Comparison of ENCODE assay signal across 26 mouse cellular contexts in the genomic region with DNA sequence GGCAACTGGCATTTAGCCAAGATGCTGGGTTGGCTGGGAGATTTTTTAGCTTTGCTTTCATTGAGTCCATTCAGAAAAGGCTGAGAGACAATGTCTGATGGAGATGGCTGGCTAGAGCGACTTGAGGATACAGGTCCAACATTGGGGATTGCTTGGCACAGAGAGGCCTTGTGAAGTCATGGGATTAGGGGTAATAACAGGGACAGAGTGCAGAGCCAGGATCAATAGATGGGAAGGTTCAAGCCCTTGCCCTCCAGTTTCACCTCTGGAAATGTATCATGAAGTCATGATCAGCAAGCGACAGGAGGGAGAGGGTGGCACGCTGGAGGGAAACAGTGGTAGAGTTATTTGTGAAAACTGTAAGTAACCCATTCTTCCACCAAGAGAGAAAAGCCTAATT.
"Had no signal": no experiment of that assay in that cellular context is flagged by ENCODE, and none has a peak within 500 bp of the region (broad histone marks: within the 10 kb centered on the region; RNA-seq: fewer than 3 reads in every experiment).

No protein-coding gene starts in this region.

- H3K4me1 ChIP-seq: heart, embryonic 12.5 days; hindbrain, embryonic 10.5 days; intestine, embryonic 15.5 days had no signal

- H3K36me3 ChIP-seq: heart, embryonic 10.5 days; heart, embryonic 12.5 days; hindbrain, embryonic 10.5 days; hindbrain, embryonic 12.5 days; intestine, embryonic 15.5 days; limb, embryonic 10.5 days; limb, embryonic 12.5 days had no signal

- H3K4me3 ChIP-seq: gastrocnemius, adult 2 months; heart, embryonic 10.5 days; heart, embryonic 12.5 days; hindbrain, embryonic 10.5 days; hindbrain, embryonic 12.5 days; intestine, embryonic 15.5 days; layer of hippocampus, adult 2 months; left cerebral cortex, adult 2 months; limb, embryonic 10.5 days; limb, embryonic 12.5 days had no signal

- H3K27ac ChIP-seq: gastrocnemius, adult 2 months; heart, embryonic 10.5 days; hindbrain, embryonic 10.5 days; hindbrain, embryonic 12.5 days; hindbrain, embryonic 14.5 days; intestine, embryonic 15.5 days; layer of hippocampus, adult 2 months; left cerebral cortex, adult 2 months; limb, embryonic 10.5 days; limb, embryonic 12.5 days; liver, embryonic 14.5 days had no signal

- H3K9me3 ChIP-seq: heart, embryonic 10.5 days; heart, embryonic 12.5 days; hindbrain, embryonic 10.5 days; hindbrain, embryonic 12.5 days; intestine, embryonic 15.5 days; limb, embryonic 10.5 days; limb, embryonic 12.5 days had no signal

- DNase-seq: gastrocnemius, adult 2 months; gastrocnemius, postnatal 10 days; gastrocnemius, postnatal 25 days; heart, adult 18-20 months; heart, postnatal 10 days; heart, postnatal 4 days; kidney, adult 18-20 months; kidney, adult 8-10 months; kidney, postnatal 10 days; kidney, postnatal 25 days; kidney, postnatal 4 days had no signal

- ATAC-seq: hindbrain, embryonic 16.5 days; inflammation-experienced regulatory T-cells, adult 6 months; intestine, embryonic 15.5 days; intestine, postnatal 0 days had no signal

- H3K9ac ChIP-seq: heart, embryonic 12.5 days; hindbrain, embryonic 12.5 days; hindbrain, embryonic 14.5 days; intestine, embryonic 15.5 days; limb, embryonic 12.5 days; liver, embryonic 14.5 days had no signal

- H3K4me2 ChIP-seq: heart, embryonic 12.5 days; hindbrain, embryonic 12.5 days; hindbrain, embryonic 14.5 days; intestine, embryonic 15.5 days; limb, embryonic 12.5 days; liver, embryonic 11.5 days had no signal

- H3K27me3 ChIP-seq: heart, embryonic 12.5 days; hindbrain, embryonic 12.5 days; intestine, embryonic 15.5 days; limb, embryonic 12.5 days had no signal
